Mouse (Mus musculus): Measurements from ENCODE around the gene Cnih1.

DNA sequence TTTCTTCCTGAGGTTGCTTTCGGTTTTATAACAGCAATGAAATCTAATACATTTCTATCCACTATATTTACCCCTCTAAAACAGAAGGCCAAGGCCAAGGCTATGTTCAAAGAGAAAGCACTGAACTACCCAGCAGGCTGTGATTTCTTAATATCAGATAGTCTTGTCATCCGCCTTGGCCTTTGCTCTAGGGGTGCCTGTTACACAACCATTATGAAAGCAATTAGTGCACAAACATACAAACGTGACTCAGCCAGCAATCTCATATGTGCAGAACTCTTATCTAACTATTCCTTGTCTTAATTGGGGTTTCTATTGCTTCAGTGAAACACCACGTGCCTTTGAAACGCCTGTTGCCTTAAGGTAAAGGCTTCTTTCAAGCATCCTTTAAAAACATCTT is 5.9 kb upstream of the Cnih1 start:
- TF ChIP-seq CTCF (IDR thresholded peaks at IDR 0.05; ENCODE audit: extremely low read depth, insufficient read length, insufficient replicate concordance, low read depth, low read length) (no peak), POLR2A (IDR thresholded peaks at IDR 0.05; ENCODE audit: low read depth, low read length) (no peak)

All from small intestine, adult 2 months (tissue).